Mouse (Mus musculus) layer of hippocampus, adult 18-20 months (tissue): ENCODE results near the gene Oscp1. TPM values are rescaled to one million over a fixed set of nuclear protein-coding genes. Genes with fewer than 3 reads are reported as not detected.

Source experiments
- DNase-seq, 2 experiments: peaks; one replicate each; pipeline ENCODE4 v3.0.0; 2022; ENCODE audit warnings: low spot score in 2 of 2
- total RNA-seq, 2 experiments: library from RNA; stranded (reverse); gene quantifications; 2 replicates each; pipeline ENCODE4 v1.2.3; 2021

The Oscp1 gene
- total RNA-seq, 2 experiments from 2014 or later = 43.6 to 47.6 TPM

DNA sequence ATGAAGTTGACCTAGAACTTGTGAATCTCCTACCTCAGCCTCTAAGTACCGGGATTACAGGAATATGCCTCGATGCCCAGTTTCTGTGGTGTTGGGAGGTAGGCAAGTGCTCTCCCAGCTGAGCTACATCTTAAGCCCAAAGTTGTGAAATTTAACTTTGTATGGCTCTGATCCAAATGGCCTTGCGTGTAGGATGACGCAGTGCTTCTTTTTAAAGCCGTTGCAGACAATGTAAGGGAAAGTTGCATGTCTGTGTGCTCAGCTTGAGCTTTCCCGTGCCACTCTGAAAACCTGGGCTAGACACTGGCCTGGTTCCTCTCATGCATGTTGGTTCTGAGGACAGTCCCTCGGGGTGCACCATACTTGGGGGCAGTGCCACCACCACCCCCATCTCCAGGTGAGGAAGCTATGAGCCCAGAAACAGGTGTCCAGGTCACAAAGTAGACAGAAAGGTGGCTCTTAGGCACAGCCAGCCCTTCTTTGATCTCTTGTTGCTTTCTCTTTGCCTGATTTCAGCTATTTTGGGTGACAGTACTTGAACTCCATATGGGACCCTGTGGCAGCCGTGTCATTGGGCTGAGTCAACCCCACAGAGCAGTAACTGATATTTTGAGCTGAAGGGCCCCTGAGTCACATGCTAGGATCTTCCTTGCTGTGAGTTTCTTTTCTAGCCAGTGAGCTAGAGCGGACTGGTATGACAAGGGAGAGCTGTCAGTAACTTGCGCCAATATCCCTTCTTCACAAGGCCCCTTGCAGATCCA is 51.4 kb downstream of the Oscp1 start:
- peak in 1 of 2 experiments; percentile 30 for DNase-seq

DNA sequence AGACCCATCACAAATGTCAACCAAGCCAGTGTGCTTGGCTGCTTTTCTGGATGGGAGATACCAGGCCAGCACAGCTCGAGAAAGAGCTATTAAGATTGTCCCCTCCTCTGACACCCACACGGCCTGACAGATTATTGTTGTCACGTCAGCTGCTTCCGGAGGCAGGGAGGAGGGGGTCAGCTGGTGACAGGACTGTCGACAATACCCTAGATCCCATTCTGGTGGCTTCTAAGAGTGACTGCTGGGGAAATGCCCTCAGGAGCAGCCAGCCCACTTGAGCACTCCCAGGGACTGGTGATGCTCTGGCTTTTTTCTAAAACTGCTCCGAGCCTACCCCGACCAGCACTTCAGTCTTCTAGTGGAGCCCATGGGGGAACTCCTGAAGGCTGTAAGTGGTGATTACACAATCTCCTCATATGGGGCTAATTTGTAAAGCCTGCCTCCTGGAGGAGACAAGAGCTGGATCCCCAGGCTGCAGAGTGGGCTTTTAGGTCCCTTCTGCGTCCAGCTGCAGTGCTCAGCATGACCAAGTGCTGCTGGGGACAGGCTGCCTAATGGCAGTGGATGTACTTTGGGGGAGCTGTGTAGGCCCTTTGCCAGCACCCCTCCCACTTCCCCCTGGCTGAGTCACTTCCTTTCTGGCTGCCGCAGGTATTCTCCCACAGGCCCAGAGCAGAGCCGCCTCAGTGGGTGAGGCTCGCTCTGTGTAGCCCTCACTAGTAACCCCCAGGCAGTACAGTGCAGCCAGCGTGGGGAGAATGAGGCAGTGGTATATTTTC is 52.2 kb downstream of the Oscp1 start:
- DNase-seq = peak; percentile 75 to 87

DNA sequence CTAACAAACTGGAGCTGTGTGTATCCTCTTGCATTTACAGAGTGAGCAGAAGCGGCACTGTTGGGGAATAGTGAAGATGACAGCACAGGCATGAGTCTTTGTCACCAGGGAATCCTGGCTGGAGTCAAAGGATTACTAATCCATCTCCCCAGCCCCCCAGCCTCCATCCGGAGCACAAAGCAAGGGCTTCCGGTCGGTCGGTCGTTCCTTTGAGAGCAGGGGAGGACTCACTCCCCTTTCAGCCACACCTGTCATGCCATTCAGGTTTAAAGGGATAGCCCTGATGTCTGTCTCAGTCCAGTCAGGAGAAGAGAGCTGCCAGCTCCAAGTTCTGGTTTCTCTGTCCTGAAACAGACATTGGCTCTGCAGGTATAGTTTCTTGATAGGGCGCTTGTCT is 52.8 kb downstream of the Oscp1 start:
- no peak for DNase-seq

DNA sequence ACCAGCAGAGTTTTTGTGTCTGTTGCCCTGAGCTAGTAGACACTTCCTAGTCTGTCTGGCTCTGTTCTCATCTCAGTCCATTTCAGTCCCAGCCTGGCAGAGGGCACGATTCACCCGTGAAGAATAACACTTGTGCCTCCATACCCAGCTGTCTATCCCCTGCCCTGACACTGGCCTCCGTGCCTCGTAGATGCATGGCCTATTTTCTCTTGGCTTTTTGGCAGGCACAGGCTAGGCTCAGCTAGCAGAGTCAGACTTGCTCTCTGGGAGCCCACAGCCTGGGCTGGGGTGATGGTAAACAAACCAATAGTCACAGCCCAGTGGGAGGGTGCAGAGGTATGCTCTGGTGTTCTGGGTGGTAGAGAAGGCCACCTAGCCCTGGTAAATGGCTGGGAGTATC is 54.9 kb downstream of the Oscp1 start:
- no peak for DNase-seq

DNA sequence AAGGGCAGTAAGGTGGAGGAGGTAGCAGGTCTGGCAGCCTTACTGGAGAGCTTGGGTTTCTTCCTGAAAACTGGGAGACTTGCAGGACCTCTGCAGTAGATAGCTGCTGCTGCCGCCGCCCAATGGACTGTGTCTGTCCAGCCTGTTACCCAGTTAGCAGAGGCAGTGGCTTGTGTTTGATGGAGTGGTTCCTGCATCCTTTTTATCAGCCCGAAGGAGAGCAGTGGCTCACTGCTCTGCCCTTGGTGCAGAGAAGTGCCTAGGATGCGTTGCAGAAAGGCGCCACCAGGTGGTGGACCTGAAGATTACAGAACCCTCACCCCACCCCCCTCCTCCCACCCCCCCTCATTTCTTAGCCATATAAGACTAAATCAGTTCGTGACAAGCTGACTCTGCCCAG is 55.6 kb downstream of the Oscp1 start:
- peak in 1 of 2 experiments; percentile 44 for DNase-seq

DNA sequence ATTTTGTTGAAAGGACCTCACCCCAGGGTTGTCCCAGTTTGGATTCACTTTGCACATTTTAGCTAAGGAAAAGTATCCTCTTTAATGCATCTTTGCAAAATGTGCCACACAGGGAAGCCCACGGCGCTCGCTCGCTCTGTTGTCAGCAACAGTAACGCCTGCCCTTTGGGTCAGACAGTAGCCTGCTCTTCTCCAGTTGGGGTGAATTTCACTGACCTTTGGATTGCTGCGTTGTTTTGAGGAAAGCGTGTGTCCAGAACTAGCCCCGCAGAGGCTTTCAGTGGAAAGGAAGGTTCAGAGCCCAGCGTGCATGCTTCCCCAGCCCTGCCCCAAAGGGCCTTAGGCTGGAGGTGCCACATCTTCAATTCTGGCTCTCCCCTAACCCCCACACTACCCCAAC is 57.0 kb downstream of the Oscp1 start:
- DNase-seq = no peak

DNA sequence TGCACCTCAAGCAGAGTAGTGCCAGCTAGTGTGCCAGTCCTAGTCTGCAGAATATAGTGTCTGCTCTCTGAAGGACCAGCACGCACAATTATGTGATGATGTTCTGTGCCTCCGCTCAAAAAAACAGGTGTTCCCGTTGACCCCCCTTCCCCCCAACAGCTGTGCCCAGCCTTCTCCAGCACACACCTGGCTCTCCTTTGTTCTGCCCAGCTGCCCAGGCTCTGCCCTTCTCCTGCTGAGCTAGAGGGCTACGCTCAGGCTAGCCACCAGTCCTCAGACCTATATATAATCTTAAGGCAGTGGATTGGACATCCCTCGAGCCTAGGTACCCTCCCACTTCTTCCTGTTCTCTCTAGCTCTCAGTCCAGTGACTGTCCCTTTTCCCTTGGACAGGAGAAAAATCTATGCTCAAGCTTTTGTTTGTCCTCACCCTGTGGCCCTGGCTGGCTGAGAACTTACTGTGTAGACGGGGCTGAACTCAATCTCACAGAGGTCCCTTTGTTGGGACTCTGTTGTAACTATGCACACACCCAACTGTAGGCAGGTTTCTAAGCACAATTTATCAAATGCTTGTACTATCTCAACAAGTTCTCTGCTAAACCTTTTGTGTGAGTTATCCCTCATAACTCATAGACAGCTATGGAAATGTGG is 57.6 kb downstream of the Oscp1 start:
- no peak for DNase-seq

DNA sequence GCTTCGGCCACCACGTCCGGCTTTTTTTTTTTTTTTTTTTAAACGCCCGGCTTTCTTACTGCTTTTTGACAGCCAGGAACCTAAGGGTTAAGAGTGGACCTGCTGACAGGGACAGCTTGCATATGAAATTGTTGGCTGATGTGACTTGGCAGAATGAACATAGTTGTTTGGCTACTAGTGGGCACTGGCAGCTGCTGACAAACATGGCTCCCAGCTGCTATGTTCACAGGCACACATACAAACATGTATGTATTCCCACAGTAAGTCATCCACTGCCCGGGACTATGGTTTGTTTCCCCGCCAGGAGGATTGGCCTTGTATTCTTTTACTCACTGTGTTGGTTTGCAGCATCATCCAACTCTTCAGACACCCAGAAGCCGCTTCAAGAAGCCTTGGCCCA is 58.8 kb downstream of the Oscp1 start:
- no peak for DNase-seq

DNA sequence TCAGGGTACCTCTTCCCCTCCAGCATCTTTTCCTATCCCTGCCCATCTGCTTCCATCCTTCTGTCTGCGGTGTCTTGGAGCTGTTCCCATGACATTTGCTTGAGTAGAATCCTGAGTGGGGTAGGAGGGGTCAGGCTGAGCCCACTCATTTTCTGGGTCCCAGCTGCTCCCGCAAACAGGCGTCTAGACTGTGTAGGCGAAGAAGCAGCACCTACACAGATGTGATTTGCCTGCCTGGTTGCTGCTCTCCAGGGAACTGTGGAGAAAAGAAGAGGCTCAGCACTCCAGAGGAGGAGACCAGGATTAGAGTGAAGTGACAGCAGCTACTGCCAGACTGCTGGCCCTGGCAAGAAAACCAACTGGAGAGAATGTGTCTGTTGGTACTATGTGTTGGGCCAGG is 60.3 kb downstream of the Oscp1 start:
- DNase-seq = peak; percentile 73 to 78

DNA sequence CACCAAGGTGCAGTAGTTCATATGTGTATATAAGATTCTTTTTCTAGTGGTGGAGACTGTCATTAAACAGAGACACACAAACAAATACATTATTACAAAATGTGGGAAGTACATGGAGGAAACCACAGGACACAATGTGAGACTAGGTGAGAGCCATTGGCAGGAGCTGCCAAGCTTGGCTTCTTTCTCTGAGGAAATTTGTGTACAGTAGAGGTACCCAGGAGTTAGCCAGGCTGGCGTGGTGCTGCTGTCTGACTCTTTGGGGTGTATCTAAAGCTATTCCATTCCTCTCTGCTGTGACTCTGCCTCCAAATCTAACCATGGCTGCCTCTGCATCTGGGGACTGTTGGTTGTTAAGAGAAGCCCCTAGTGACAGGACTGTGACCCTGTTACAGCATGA is 60.7 kb downstream of the Oscp1 start:
- no peak for DNase-seq

DNA sequence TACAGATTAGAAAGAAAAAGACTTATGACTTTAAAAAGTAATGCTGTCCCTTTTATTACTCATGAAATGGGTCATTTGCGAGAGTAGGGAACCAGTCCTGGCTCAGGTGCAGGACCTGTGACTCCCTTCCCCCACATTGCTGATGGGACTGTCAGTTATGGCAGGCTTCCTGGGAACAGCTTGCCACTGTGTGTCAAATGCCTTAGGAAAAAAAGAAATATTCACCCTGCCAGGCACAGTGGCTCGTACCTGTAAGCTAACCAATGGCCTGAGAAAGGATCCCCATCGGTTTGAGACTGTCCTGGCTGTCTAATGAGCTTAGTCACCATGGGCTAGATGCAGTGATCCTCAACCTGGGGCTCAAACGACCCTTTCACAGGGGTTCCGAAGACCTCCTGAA is 61.7 kb downstream of the Oscp1 start:
- DNase-seq = no peak

DNA sequence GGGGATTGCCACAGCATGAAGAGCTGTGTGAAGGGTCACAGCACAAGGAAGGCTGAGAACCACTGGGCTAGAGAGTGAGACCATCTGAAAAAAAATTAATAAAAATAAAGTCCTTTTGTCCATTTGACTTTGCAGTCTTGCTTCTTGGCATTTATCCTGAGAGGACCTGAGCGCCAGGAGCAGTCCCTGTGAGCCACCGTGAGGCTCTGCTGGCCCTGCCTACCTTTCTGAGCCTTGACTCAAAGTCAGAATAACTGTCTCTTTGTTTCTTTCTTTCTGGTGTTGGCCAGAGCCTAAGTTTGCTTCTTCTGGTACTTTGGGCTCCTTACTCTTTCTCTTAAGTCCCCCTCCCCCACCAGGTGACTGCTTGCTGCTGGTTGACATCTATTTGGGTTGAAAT is 62.1 kb downstream of the Oscp1 start:
- DNase-seq = no peak

DNA sequence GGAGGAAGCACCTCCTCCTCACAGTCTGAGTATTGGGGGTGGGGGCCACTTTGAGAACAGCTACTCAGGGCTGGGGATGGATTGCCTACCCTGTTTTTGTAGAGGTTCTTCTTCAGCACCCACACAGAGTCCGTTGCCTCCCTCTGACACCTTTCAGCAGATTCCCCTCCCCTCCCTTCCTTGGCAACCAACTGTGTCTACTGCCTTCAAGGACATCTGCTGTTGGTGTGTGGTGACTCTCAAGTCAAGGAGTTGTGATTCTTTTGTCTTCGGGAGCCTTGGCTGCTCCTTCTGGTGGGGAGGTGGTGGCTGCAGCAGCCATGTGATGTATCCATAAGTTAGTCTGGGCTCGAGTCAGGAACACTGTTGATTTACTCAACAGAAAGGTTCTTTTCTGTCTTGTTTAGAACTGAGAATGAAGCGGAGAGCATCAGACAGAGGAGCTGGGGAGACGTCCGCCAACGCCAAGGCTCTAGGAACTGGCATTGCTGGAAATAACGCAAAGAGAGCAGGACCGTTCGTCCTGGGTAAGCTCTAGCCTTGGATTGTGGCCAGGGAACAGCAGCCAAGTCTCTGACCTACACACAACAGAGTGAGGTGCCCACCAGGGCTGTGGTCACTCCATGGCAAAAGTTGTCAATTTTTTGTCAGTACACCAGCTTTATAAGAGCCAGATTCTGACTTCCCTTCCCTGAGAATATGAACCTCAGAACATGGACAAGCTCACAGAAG is 65.1 kb downstream of the Oscp1 start:
- peak in 1 of 2 experiments; percentile 30 for DNase-seq

DNA sequence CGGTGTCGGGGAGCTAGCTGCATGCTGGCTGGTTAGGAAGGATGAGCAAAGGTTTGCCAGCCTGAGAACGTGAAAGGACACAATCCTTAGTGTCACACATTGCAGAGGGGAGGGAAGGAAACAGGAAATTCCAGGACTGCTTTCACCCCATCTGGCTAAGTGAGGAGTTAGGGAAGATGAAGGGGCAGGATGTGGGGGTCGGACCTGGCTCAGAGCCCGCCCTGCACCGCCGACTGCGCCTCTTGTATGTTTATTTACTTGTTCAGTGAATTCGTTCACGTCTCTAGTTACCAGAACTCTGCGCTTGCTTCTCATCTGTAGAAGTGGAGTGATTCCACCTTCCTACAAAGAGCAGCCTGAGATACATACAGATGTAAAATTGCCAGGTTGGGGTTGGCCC is 72.1 kb downstream of the Oscp1 start:
- no peak for DNase-seq

DNA sequence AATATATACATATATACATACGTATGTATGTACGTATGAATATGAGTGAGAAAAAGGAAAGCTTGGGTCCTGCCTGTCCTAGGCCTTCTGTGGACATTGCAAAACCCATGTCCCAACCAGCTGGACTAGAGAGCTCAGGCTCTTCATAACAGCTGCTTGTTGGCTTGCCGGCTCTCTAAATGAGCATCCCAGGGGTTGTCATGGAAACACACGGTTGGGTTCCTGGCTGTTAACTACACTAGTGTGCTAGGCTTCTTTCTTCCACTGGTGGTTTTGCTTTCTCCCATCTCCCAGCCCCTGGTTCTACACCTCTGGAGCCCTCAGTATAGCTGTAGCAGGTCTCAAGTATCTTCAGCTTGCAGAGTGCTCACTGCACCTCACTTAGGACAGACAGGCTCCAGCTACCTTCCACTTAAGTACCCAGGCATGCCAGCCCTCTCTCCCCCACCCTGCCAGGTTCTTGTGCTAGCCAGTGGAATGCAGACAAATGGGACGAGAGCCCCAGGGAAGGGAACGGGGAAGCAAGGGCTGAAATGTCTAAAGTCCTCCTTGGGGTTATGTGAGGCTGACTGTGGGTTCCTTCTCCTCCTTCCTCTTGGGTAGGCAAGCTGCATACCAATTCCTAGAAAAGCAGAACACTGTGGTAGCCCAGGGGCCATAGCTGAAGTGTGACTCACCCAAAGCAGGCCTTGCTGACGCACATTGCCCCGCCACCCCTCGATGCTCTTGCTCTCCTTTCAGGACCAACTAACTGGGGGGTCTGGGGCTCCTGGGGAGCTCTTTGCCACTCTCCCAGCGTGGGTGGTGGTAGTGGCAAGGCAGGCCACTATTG is 73.1 kb downstream of the Oscp1 start:
- DNase-seq = peak; percentile 69 to 84

DNA sequence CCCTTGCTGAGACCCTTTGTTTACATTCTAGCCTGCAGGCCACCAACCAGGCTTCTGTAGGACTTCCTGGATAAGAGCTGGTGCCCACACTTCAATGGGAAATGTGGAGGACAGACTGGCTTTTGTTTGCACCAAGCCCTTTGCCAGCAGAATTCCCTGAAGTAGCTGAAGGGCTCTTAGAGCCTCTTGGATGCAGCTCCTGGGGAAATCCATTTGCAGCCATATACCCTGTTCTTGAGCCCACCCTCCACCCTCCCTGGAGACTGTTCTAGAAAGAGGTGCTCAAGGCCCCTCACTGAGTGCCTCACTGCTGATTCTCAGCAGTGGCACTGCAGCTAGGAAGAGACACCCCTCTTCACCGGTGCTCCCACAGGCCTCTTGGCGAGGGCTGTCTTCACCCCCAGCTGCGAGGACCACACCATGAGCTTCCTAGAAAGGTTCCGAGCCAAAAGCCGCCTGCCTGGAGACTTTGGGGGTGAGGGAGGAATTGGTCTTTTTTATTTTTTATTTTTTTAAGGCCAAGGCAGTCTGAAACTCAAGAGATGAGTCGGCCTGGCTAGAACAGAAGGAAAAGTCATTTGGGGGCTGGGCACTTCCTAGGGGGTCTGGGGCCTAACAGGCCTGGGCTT is 74.4 kb downstream of the Oscp1 start:
- no peak for DNase-seq

DNA sequence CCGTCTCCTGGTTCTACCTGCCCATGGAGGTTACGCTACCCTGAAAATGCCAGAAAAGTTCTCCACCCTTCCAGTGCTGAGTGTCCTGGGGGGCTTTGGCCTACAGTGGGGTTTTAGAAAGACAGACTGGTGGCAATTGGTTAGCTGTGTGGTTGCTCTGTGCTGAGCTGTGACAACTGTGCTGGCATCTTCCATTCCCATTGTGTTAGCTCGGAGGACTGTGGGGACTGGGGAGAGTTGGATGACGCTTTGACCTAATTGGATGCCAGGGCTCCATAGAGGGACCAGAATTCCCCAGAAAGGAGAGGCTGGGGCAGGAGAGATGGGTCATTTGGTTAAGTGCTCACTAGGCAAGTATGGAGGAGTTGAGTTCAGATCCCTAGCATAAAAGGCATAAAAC is 75.9 kb downstream of the Oscp1 start:
- no peak for DNase-seq

DNA sequence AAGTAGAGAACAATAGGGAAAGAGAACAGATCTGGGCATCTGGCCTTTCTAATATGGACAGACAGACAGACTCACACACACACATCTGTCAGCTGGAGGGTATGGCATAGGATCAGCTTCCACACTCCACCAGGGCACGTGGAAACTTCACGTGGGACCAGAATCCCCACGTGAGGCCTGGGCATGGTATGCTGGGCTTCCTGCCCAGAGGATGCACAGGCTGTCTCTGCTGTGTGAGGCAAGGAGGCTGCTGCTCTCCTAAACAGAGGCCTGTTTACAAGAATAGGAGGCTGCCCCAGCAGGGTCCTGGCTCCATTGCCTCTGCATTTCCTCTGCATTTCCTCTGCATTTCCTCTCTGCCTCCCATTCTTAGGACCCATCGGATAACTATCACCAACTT is 76.3 kb downstream of the Oscp1 start:
- no peak for DNase-seq

DNA sequence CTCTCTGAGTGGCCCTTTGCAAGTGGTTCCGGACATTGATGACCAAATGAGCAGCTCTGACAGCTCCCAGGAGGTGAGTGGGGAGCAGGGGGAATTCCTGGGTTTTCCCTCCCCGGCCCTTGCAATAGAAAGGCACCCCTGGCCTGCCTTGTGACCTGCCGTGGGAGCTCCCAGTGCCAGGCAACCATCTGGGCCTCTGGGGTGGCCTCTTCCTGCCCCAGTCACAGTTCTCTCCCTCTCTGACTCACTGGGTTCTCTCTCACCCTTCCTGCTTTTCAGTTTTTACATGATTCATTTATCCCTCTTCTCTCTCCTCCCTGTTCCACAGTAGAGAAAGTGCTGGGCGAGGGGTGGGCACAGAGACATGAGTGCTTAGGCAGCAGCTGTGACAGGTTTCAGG is 79.4 kb downstream of the Oscp1 start:
- DNase-seq = no peak

DNA sequence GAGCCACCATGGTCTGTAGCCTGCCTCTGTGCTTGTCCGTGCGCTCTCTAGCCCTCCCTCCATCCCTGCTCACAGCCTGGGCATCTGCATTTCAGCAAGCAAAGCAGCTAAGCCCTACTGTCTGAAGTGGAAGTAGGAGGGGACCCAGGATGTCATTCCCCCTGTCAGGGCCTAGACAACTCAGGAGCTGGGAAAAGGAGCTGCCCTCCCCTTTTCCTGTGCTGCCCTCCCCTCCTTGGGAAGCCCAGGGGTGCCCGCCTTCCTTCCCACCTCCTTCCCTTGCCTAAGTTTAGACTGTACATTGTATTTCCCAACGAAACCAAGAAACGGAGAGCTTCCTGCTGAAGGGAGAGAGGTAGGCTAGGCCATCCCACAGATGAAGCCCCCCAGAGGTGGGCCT is 82.7 kb downstream of the Oscp1 start:
- no peak for DNase-seq
